Mouse (Mus musculus): ENCODE data around the gene C330007P06Rik.
"Not testable (repeated sequence)": the region's sequence is repeated elsewhere in the genome, so short reads cannot be mapped to it uniquely, and the experiment has no call there.

C330007P06Rik gene

GRCm38 (mm10) chrX:36833397-36834084 lies 40.4 kb downstream of the C330007P06Rik start:
- peak; percentile 71 to 79 for DNase-seq

DNA sequence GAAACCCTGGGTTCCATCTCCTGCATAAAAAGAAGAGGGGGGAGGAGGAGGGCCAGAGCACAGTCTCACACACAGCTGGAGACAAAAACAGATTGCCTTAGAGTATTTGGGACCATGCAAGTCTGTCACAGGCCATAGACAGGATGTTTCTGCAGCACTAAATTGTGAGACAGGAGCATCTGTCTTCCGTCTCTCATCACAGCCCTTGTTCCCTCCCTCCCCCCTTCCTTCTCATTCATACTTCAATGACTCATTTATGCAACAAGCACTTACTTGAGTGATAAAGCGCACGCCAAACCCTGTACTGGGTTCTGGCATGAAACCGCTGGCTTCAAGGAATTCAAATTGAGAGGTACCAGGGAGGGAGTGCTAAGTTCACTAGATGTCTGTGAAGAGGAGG lies 42.3 kb downstream of the C330007P06Rik start:
- DNase-seq: no peak

DNA sequence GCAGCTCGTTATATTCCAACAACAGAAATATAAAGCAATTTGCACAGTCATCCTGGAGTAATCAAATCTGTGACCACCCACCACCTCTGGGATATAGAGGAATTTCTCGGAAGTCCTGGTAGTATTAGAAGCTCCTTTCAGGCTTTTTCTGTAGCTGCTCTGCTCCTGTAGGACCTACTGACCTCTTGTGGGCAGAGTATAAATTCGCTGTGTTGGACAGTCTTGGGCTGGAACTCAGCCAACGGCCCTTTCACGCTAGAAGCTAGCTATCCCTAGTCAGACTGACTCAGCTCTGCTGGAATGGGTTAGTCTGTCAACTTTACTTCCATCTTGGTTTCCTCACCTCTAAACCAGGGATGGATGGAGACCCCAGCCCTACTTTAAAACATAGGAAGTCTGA lies 43.6 kb downstream of the C330007P06Rik start:
- peak; percentile 35 to 44 for DNase-seq

DNA sequence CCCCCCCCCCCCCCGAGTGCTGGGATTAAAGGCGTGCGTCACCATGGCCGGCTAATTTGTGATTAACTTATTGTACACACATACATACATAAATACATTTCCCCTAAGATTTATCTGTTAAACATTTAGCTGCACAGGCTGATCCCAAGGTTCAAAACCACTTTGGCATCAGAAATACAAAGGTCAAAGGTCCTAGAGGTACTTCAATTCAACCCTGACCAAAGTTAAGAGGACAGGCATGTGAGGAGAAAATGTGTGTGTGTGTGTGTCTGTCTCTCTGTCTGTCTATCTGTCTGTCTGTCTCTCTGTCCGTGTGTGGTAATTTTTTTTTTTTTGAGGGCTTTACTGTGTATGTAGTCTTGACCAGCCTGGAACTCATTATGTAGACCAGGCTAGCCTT lies 47.0 kb downstream of the C330007P06Rik start:
- DNase-seq: no peak

- DNase-seq: no peak
Measured at GRCm38 (mm10) chrX:36825032-36825431, 48.9 kb downstream of the C330007P06Rik start.

DNA sequence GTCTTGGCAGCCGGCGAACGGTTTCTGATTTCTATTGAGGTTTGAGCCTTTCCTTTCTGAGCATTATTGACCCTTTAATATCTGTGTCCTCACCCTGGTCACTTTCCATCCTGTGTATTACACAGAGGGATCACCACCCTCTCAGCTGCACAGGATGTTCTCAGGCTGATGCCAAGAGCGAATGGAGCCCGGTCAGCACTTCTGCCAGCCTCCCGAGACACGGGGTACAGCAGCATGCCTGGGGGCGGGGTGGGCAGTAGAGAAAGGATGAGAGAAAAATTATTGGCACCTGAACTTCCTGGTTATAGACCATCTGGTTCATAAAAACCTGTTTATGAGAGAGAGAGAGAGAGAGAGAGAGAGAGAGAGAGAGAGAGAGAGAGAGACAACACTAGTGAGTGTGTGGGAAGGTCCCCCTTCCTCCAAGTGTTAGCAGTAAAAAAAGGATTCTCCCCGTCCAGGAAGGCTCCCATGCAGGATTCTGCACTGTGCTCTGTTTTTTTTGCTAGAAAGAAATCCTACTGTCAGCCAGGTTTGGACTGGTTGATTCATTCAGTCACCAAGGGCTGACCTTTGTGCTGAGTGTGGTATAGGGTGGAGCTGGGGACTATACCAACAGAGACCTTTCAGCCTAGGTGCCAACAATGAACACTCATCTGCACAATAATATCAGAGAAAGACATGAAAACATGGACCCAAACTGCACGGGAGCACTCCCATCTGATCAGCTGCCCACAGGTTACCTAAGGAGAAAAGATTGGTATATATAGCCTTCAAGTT lies 49.8 kb downstream of the C330007P06Rik start:
- DNase-seq: no peak

DNA sequence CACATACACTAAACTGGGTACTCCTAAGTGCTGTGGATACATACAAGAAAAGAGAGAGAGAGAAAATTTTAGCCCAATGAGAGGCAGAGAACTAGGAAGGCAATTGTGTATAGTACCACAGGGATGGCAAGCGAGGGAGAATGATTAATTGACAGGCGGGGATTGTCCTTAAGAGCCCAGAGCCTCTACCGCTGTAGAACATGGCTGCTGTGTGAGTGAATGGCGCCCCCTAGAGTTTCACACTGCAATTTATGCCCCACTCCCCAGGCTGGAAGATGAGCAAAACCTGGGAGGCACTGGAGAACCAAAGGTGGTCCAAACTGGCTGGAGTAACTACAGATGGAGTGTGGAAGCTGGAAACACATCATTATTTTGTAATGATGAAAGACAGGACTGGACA lies 53.7 kb downstream of the C330007P06Rik start:
- DNase-seq: peak; percentile 25 to 33

- DNase-seq: no peak
Measured at GRCm38 (mm10) chrX:36819575-36819974, 54.3 kb downstream of the C330007P06Rik start.

DNA sequence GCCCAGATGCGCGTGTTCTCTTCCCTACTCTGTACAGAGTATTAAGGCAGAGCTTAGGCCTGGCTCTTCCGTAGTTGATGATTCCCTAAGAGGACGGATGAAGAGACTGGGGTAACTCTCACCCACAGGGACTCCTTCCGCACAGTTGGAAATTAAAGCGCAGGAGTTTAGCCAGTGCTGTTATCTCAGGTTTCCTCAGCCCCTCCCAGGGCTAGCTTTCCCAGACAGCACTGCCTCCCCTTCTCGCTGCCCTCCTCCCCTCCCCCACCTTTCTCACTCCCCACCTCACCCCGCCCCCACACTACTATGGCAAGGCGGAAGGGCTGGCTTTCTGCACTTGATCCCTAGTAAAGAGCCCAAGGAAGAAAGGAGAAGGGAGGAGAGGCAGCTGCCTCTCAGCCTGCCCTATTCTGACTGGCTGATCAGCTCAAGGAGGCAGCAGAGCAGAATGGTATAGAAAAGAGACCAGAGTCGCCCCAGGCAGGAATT lies 56.9 kb downstream of the C330007P06Rik start:
- no peak for DNase-seq

- no peak for DNase-seq
Measured at GRCm38 (mm10) chrX:36816368-36816899, 57.5 kb downstream of the C330007P06Rik start.

GRCm38 (mm10) chrX:36815439-36815838 lies 58.5 kb downstream of the C330007P06Rik start:
- no peak for DNase-seq

- no peak for DNase-seq
Measured at GRCm38 (mm10) chrX:36815022-36815421, 58.9 kb downstream of the C330007P06Rik start.

DNA sequence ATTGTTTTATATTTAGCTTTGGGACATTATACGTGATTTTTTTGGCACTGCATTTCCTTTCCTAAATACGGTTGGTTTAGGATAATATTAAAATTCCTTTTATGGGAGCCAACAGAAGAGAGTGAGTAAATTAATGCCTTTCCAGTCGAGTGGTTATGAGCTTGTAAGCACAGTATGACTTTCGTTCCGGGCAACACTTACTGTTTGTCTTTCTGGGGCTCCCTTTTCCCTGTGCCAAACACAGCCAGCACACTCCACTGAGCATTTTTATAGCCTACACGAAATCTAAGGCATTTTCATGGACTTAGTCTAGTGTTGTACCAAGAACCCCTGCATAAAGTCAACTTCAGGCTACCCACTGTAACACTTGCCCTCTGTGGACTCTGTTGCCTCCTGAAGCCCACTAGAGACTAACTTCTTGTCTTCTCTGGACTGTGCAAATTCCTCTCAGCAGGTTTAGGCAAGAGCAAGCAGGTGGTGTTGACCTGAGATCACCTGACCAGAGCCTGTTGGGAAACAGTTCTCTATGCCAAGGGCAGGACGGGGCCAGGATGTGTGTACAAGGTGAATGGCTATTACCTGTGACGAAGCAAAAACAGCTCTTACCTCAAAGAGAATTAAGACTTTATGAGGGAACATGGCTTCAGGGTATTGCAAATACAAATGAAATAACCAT lies 59.6 kb downstream of the C330007P06Rik start:
- DNase-seq: no peak

- no peak for DNase-seq
Measured at GRCm38 (mm10) chrX:36811377-36811776, 62.5 kb downstream of the C330007P06Rik start.

DNA sequence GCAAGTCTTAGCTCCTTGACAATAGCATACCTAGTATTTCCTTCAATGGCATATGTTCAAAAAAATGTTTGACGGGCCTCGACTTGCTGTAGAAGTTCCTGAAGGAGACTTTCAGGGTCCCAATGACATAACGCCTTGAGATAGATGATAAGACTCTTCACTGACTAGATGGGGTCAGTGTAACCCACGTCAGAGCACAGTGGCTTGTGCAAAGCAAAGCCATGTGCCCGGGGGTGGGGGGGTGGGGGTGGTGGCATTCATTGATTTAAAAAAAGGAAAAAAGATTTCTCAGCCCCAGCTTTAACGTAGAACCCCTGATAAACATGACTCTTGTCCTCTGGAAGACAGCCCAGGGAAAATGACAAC lies 65.6 kb downstream of the C330007P06Rik start:
- DNase-seq: no peak

DNA sequence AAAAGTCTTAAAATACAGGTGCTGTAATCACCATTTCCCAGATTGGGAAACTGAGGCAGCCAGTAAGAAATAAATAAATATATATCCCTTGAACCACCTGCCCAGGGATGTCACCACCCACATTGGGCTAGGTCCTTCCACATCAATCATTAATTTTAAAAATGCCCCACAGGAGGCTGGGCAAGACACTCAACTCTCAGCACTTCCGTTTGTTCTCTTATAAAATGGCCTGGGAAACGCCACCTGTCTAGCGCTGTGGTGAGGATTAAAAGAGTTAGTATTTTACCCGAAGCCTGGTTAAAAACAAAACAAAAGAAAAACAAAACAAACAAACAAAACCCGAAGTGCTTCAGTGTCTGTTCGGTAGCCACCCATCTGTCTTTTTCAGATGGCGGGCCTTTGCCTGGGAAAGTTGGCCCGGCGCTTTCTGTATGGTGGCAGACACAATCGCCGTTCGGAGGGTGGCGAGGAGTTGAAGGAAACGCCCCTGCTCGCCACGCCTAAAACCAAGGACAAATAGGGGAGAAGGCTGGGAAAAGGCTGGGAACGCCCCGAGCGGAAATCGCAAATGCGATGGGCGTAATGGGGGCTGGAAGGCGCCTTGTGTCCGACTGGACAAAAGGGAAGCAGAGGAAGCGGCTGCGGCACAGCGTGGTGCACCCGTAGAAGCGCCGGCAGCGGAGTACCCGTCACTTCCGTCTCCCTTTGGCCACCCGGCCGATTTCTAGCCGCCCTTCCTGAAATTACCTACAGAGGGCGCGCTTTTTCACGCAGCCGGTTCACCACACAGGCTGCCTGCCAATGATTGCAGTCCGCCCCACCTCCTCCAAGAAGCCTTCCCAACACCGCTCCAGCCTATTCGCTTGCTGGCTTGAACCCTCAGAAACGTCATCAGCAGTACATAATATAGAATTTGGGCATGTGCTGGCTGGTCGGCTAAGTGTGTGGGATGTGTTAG lies 66.3 kb downstream of the C330007P06Rik start:
- DNase-seq: peak; percentile 89

GRCm38 (mm10) chrX:36805466-36806235 lies 68.3 kb downstream of the C330007P06Rik start:
- no peak for DNase-seq

DNA sequence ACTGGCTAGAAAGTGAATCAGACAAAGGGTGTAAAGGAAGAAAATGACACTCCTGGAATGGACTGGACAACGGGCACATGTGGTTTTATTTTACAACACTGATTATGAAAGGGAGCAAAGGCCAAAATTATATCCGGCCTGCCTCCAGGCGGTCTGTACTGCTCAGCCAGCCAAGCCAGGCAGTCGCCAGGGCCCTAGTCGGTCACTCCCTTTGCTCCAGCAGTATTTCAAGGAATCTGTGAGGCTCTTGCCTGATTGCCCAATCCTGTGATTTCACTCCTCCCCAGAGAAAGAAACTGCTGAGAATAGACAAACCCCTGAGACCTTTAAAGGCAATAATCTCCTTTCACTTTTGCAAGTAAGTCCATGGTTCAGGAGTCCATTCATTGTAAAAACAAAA lies 69.7 kb downstream of the C330007P06Rik start:
- no peak for DNase-seq

DNA sequence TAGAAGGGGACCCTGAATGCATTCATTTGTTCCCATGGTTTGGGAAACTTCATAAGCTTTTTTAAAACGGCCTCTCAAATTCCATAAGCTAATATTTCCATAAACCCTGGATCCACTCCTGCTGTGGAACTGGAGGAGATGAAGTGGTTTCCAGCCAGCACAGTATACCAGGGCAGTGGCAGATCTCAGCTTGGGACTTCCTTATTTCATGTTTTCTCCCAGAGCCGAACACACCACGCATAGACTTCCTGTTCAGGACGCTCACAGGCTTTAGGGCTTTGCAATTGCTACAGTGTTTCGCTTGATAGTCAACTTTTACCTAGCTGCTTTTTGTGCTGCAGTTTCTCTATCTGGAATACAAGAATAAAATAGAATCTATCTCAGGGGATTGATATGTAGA lies 70.7 kb downstream of the C330007P06Rik start:
- DNase-seq: no peak

DNA sequence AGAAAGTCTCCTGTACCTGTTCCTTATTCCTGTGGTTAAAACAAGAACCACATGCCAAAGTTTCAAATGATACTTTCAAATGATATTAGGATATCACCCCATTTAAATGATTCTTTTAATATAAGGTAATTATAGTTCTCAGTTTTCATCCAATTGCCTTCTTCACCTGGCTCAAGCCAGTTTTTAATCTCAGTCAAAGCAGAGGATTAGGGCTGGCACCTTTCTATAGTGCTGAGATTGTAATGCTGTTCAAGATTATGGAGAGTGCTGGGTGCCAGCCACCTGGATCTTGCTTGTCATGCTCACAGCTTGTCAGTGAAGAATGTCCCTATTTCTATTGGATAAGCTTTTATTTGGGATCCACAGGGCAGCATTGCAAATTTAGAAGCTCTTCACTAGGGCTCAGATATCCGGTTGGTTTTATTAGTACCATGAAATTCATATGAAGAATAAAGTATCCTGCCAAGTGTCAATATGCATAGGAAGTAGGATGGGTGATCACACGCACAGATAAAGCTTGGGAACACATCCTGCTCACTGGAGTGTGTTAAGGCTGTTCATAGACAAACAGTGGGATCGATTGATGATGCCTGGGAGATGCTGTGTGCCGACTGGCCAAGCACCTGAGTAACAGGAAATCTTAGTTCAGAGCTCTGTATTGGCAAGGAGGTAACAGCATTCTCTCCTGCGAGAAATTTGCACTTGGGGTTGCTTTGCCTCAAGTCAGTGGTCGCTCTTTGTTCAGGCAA lies 74.6 kb downstream of the C330007P06Rik start:
- DNase-seq: no peak

DNA sequence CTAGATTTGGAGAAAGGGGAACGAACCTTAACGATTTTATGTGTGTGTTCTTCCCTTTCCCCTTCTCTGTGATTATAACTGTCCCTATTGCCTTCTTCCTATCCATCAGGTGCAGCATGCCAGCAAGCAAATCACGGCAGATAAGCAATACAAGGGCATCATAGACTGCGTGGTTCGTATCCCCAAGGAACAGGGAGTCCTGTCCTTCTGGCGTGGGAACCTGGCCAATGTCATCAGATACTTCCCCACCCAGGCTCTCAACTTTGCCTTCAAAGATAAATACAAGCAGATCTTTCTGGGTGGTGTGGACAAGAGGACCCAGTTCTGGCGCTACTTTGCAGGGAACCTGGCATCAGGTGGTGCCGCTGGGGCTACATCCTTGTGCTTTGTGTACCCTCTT lies 77.2 kb downstream of the C330007P06Rik start:
- DNase-seq: not testable (repeated sequence)

Data from cerebellum, postnatal 36 days (tissue).